Mouse (Mus musculus) cerebellum, postnatal 36 days (tissue): ENCODE data around the gene Tenm4.

Experiments used
- DNase-seq, 2 experiments: peaks; one replicate each; pipeline ENCODE4 v3.0.0; 2021 to 2022; ENCODE audit warnings: mixed read lengths in 2 of 2

Gene Tenm4

GRCm38 (mm10) chr7:96749753-96750152, 578.7 kb downstream of the Tenm4 start:
- no peak for DNase-seq

DNA sequence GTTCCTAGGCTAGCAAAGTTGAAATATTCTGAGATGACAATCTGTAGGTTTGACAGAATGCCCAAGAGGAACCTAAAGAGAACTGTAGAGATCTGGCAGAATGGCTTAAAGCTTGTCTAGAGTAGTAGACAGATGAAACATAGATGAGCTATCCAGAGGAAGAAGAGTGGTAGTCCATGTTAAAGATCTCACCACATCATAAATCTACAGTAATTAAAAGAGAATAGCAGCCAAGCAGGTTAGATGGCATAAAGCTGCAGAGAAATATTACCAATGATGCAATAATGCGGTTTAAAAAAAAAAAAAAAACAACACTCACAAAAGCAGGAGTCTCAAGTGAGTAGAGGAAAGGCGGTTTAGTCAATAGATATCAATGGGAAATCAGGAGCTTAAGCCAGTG, 580.2 kb downstream of the Tenm4 start:
- no peak for DNase-seq

DNA sequence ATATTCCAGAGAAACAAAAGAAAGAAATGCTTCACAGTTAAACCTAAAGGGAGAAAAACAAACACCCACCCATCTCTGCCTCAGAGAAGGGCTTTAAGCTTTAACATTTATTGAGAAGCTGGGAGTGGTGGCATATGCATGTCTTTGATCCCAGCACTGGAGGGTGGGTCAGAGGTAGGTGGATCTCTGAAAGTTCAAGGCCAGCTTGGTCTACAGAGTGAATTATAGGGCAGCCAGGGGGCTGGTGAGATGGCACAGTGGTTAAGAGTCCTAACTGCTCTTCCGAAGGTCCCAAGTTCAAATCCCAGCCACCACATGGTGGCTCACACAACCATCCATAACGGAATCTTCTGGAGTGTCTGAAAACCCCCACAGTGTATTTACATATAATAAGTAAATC, 581.7 kb downstream of the Tenm4 start:
- DNase-seq: no peak

DNA sequence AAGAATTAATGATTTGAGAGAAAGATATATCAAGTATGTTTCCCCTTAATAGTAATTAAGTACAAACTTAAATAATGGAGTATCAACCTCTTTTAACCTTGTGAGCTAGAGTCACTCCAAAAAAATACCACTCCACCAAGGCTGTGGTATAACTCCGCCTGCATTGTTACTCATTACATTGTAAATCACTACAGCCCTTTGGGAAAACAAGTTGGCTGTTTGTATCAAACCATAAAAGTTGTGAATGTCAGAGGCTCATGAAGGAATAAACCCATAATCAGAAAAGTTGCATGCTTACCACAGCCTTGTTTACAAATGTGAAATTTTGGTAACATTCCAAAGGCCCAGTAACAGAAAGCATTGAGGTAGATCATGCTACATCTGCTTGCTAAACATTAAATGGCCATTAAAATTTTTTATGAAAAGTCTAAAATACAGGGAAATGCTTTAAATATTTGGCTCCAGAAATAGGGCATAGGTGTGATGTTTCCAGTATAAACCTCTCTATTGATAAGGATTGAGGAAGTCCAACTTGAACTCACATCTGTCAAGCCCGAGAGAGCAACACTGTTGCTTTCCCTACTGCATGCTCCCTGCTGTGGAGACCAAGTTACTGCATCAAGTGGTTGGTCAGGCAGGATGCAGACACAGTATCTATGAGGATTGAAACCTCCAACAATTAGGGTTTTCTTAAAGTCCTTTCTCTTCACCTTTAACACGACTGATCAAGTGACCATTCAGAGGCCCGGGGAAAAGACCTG, 582.5 kb downstream of the Tenm4 start:
- DNase-seq: no peak

DNA sequence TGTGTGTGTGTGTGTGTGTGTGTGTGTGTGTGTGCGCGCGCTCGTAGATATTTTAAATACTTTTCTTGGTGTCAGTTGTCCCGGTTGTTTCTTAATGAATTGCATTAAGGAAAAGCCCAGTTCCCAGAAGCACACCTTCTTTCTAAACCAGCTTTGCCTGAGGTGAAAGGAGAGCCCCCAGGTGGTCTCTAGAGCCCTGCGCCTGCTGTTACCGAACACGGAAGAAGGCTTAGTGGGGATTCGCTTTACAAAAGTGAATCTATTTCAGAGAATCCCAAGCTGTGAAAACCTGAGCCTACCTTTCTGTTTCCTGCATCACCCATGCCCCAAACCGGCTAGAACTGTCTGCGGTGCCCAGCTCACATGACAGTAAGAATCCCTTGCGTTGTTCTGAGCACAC, 583.1 kb downstream of the Tenm4 start:
- DNase-seq: no peak

- DNase-seq: no peak
Observed at GRCm38 (mm10) chr7:96755459-96756094, 584.5 kb downstream of the Tenm4 start.

GRCm38 (mm10) chr7:96756104-96756742, 585.2 kb downstream of the Tenm4 start:
- DNase-seq: peak; percentile 27 to 35

DNA sequence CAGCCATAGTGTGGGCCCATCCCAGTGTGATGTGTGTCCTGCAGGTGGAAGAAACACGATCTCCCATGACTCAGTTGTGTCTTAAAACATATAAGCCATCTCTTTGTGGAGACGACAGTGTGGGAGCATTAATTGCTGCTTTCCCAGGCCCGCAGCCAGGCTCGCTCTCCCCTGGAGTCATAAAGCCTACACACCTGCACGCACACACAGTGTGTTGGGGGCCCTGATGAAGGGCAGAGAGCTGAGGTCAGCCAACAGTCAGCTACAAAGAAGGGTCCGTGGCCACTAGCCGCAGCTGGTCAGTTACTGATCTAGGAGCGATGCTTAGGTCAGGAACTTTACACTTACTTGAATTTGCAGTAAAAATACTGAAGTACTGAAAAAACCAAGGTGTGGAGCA, 586.0 kb downstream of the Tenm4 start:
- no peak for DNase-seq

GRCm38 (mm10) chr7:96760208-96760607, 589.2 kb downstream of the Tenm4 start:
- no peak for DNase-seq

DNA sequence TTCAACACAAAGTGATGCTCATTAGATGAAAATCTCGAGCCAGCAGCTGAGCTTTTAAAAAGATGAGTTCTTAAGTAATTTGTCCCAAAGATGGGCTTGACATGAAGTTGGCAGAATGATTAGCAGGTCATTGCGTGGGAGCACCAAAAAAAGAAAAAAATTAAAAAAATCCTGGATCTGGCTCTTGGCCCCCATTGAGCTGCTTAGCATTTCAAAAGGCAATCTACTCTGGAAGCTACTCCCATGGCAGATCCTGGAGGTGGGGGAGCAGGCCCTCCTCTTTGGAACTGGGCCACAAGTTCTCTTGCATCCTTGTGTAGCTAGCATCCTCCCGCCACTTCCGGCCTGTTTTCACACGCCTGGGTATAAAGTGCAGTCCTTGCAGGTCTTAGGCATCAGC, 590.1 kb downstream of the Tenm4 start:
- no peak for DNase-seq

DNA sequence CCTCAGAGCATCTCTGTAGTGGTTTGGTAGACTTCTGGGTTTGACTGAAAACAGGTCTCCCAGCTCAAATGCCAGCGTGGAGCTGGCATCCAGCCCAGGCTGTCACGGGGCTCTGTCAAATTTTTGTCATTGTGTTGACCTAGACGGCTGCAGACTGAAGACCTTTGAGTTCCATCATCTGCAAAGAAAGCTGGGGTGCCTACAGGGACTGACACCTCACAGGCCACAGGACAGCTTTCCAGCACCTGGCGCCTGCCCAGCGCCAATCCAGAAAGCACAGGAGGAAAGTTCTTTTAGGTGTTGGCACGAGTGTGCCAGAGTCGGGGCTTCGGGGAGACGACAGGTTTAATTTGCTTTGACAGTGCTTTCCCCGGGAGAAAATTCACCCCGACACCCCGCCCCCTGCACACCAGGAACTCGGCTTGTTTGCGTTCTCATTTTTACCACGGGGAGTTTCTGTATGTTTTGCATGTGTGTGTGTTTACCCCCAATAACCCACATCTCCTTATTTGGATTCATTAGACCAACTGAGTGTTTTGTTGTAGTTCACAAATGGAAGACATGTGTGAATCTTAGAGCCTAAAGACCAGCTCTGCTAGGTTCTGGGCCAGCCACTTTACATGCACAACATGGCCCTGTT, 594.4 kb downstream of the Tenm4 start:
- peak in 1 of 2 experiments; percentile 14 for DNase-seq

DNA sequence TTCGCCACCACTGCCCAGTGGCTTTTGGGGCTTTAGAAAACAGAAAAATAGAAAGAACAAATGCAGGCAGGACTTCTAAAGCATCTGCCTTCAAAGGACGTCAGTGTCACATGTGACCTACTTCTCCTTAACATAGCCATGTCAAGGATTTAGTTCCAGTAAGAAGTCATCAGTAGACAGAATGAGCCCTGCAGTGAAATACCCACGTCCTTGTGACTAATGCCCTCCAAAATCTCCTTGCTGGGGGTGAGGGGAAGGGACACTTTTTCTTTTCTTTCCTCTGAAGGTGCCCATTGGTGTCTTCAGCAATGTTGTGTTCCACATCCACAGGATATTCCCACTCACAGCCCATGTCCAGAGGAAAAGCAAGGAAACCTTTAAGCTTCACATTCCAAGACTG, 596.0 kb downstream of the Tenm4 start:
- DNase-seq: no peak

DNA sequence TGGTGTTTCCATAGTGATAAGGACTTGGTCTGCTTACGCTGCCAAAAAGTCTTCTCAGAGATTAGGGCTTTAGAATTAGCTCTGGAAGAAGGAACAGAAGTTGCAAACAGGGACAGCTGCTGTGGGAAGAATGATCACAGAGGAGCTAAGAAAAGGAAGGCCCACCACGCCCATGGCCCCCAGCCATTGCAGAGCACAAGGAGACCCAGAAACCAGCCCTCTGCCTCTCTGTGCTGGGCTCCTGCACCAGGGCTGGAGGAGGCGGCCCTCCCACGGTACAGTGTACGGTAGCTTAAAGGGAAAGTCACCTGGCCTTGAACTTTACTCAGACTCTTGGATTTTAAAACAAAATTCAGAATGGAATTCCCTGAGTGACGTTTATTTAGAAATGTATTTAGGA, 597.7 kb downstream of the Tenm4 start:
- no peak for DNase-seq

DNA sequence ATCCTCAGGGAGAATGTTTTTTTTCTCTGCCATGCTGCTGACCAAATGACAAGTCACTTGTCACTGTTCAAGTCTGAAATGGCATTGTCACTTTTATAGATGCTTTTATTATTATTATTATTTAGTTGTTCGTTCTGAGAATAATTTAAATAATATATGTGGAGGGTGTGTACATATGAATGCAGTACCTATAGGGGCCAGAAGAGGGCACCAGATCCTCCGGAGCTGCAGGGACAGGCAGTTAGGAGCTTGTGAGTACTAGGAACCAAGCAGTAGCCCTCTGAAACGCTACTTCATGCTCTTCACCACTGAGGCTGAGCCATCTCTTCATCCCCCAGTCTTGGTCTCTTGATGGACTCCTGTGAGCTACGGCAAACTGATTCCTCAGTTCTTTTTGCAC, 598.7 kb downstream of the Tenm4 start:
- no peak for DNase-seq

- no peak for DNase-seq
Observed at GRCm38 (mm10) chr7:96772966-96773365, 601.9 kb downstream of the Tenm4 start.

DNA sequence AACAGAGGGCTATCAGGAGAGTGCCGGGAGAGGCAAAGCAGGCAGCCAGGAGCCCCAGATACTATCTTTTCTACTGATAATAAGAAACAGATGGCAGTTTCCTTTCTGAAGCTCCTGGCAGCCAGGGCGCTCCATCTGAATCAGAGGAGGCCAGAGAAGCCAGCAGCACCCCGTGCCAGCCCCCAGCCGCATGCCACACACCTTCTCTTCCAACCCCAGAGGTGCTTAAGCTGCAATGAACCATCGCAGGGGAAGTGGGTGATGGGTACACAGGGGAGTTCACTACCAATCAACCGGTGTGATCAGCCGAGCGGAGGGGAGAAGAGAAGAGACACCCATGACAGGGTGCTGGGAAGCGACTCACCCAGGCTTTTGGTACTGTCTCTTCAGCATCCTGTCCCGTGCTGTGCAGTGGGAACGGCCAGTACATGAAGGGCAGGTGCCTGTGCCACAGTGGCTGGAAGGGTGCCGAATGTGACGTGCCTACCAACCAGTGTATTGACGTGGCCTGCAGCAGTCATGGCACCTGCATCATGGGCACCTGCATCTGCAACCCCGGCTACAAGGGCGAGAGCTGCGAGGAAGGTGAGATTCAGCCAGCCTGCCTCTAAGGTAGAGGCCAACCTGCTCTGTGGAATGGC, 602.7 kb downstream of the Tenm4 start:
- peak; percentile 32 to 45 for DNase-seq

DNA sequence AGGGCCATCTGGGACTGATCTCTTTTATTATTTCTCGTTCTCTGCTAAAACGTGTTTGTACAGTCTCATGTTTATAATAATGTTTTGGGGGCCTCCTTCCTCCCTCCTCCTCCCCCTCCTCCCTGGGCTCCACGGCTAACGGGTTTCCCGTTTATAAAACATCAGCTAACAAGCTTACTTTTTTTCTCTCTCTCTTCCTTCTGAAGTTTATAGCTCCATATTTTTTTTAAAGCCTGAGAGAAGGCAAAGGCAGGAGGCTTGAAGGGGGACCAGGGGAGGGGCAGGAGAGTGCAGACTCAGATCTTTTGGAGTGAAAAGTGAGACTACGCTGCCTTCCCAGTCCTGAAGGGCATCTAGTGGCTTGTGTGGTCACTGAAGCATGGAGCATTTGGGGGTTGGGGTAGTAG, 604.0 kb downstream of the Tenm4 start:
- DNase-seq: no peak

- DNase-seq: no peak
Observed at GRCm38 (mm10) chr7:96777938-96778600, 607.0 kb downstream of the Tenm4 start.

GRCm38 (mm10) chr7:96778601-96778969, 607.5 kb downstream of the Tenm4 start:
- no peak for DNase-seq

DNA sequence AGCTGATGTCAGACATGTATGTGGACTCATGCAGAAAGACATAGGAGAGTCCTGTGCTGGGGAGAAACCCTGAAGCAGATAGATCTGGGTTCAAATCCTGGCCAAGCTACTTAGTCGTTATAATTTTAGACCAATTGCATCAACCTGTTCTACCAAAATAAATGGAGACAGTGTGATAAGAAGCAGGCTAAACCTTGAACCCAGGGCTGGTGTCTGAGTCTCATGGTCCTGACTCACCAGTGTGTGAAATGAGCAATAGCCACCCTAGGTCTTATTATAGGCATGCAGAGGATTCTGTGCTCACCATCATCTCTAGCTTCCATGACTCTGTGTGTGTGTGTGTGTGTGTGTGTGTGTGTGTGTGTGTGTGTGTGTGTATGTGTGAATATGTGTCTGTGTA, 609.5 kb downstream of the Tenm4 start:
- no peak for DNase-seq

GRCm38 (mm10) chr7:96781068-96781467, 610.0 kb downstream of the Tenm4 start:
- no peak for DNase-seq

- no peak for DNase-seq
Observed at GRCm38 (mm10) chr7:96782686-96783085, 611.6 kb downstream of the Tenm4 start.

DNA sequence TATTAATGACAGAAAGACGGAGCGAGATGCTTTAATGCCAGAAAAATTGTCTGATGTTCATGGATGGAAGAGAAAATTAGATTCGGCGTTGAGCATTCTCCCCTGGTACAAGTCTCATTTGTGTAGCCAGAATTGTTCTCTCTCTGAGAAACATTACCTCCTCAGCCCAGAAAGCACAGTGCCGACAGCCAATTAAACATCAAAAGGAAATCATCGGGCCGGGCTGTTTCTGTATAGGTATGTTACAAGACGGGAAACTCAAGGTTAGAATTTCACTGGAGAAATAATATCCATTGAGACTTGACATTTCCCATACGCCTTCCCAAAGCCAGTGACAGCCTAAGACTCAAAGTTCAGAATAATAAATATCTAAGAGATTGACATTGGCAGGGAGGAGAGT, 614.8 kb downstream of the Tenm4 start:
- DNase-seq: no peak
